Mouse (Mus musculus) retina, postnatal 1 day (tissue): ENCODE data around the gene Pdcd1.
"Not testable (repeated sequence)": the region's sequence is repeated elsewhere in the genome, so short reads cannot be mapped to it uniquely, and the experiment has no call there.

ENCODE experiments used
- DNase-seq: peaks from one replicate; pipeline ENCODE4 v3.0.0-alpha.2; 2012

Pdcd1 gene

GRCm38 (mm10) chr1:94052373-94052772, at the start of gene Pdcd1:
TSS of gene Pdcd1 (minus strand) at chr1:94052553.
- DNase-seq = no peak

GRCm38 (mm10) chr1:94091788-94092187, 39.4 kb upstream of the Pdcd1 start:
- DNase-seq = no peak

- DNase-seq = no peak
Measured at GRCm38 (mm10) chr1:94086311-94086898, 34.1 kb upstream of the Pdcd1 start.

- no peak for DNase-seq
Measured at GRCm38 (mm10) chr1:94085324-94086105, 33.2 kb upstream of the Pdcd1 start.

GRCm38 (mm10) chr1:94081761-94082160, 29.4 kb upstream of the Pdcd1 start:
- DNase-seq = no peak

GRCm38 (mm10) chr1:94081191-94081590, 28.8 kb upstream of the Pdcd1 start:
- DNase-seq = no peak

GRCm38 (mm10) chr1:94080718-94081117, 28.4 kb upstream of the Pdcd1 start:
- DNase-seq = no peak

GRCm38 (mm10) chr1:94078835-94079440, 26.6 kb upstream of the Pdcd1 start:
- peak; percentile 86 for DNase-seq

- DNase-seq = no peak
Measured at GRCm38 (mm10) chr1:94078314-94078713, 26.0 kb upstream of the Pdcd1 start.

- no peak for DNase-seq
Measured at GRCm38 (mm10) chr1:94076702-94077101, 24.3 kb upstream of the Pdcd1 start.

GRCm38 (mm10) chr1:94074756-94075155, 22.4 kb upstream of the Pdcd1 start:
- DNase-seq = no peak

- not testable (repeated sequence) for DNase-seq
Measured at GRCm38 (mm10) chr1:94058281-94058680, 5.9 kb upstream of the Pdcd1 start.

GRCm38 (mm10) chr1:94057401-94057800, 5.0 kb upstream of the Pdcd1 start:
- DNase-seq = no peak

GRCm38 (mm10) chr1:94055966-94056365, 3.6 kb upstream of the Pdcd1 start:
- DNase-seq = no peak

- no peak for DNase-seq
Measured at GRCm38 (mm10) chr1:94054481-94054880, 2.1 kb upstream of the Pdcd1 start.

- no peak for DNase-seq
Measured at GRCm38 (mm10) chr1:94053530-94054216, 1.3 kb upstream of the Pdcd1 start.

- no peak for DNase-seq
Measured at GRCm38 (mm10) chr1:94051104-94051503, 1.2 kb downstream of the Pdcd1 start.

- DNase-seq = no peak
Measured at GRCm38 (mm10) chr1:94046544-94046943, 5.8 kb downstream of the Pdcd1 start.

- no peak for DNase-seq
Measured at GRCm38 (mm10) chr1:94045559-94045958, 6.8 kb downstream of the Pdcd1 start.

- no peak for DNase-seq
Measured at GRCm38 (mm10) chr1:94040391-94040790, 12.0 kb downstream of the Pdcd1 start.

GRCm38 (mm10) chr1:94034984-94035743, 17.2 kb downstream of the Pdcd1 start:
- DNase-seq = peak; percentile 96

- DNase-seq = no peak
Measured at GRCm38 (mm10) chr1:94033075-94033602, 19.2 kb downstream of the Pdcd1 start.
